Comparison of ENCODE assay signal across 15 mouse cellular contexts in genomic region chr14:44986248-44986647, GRCm38 (mm10). TPM values are rescaled to one million over a fixed set of nuclear protein-coding genes. Genes with fewer than 3 reads are reported as not detected.
"Had no signal": no experiment of that assay in that cellular context is flagged by ENCODE, and none has a peak within 500 bp of the region (broad histone marks: within the 10 kb centered on the region; RNA-seq: fewer than 3 reads in every experiment).

No protein-coding gene starts in this region.

- DNase-seq: kidney, adult 11 months; kidney, adult 9 months; kidney, postnatal 14 days; lung, embryonic 14.5 days; lung, postnatal 10 days; midbrain, embryonic 14.5 days; right cerebral cortex, postnatal 4 days; spleen, adult 18-20 months; thymus, postnatal 4 days had no signal

- H3K9ac ChIP-seq: liver, embryonic 14.5 days; lung, embryonic 14.5 days; neural tube, embryonic 12.5 days; stomach, embryonic 15.5 days had no signal

- H3K9me3 ChIP-seq: limb, embryonic 10.5 days; midbrain, embryonic 10.5 days; neural tube, embryonic 12.5 days; stomach, embryonic 15.5 days had no signal

- H3K4me2 ChIP-seq: lung, embryonic 14.5 days; neural tube, embryonic 12.5 days; stomach, embryonic 15.5 days had no signal

- H3K4me3 ChIP-seq: left cerebral cortex, adult 2 months; limb, embryonic 10.5 days; midbrain, embryonic 10.5 days; neural tube, embryonic 12.5 days; stomach, embryonic 15.5 days had no signal

- H3K27ac ChIP-seq: left cerebral cortex, adult 2 months; limb, embryonic 10.5 days; liver, embryonic 14.5 days; midbrain, embryonic 10.5 days; neural tube, embryonic 12.5 days; stomach, embryonic 15.5 days had no signal

- H3K36me3 ChIP-seq: limb, embryonic 10.5 days; midbrain, embryonic 10.5 days; neural tube, embryonic 12.5 days; stomach, embryonic 15.5 days had no signal

RNA-seq across cellular contexts. Expression of gene Ptger2, which starts 1.7 kb away (rescaled TPM):
- polyA plus RNA-seq: midbrain, embryonic 10.5 days had no signal
